Mouse (Mus musculus) ES-Bruce4 (cell line): Measurements from ENCODE around the gene Fam98a.

Experiments used
- CTCF ChIP-seq: IDR thresholded peaks from one replicate; pipeline ENCODE4 v1.8.1; 2011; ENCODE audit warnings: low read depth, low read length
- POLR2A ChIP-seq: IDR thresholded peaks from one replicate; pipeline ENCODE4 v1.8.1; 2011; ENCODE audit warnings: low read length; ENCODE audit not compliant: insufficient read depth

DNA sequence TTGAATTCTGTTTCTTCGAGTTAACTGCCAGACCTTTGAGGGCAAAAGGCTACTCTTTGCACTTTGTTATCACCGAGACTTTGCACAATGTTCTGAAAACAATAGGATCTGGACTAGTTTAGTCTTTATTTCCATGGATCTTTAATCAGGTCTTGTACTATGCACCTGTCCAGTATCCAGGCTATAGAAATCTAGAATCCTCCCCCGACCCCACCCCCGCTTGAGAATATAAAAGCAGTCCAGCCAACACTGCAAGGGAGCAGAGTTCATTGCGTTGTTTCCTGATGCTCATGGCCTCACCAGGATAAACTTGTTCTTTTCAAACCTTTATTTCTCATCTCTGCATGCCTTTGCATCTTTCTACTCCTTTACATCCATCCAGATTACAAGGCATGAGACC lies 42.5 kb downstream of the Fam98a start:
- no peak for TF ChIP-seq CTCF
- TF ChIP-seq POLR2A = no peak
